Mouse (Mus musculus) cerebellum, postnatal 4 days (tissue): Measurements from ENCODE around the gene 4930412O13Rik.

Source experiments
- DNase-seq, 2 experiments: peaks; one replicate each; pipeline ENCODE4 v3.0.0; 2022; ENCODE audit warnings: low spot score in 2 of 2, mixed read lengths in 1 of 2

4930412O13Rik gene

GRCm38 (mm10) chr2:9880271-9880670 is 781 bp upstream of the 4930412O13Rik start:
- no peak for DNase-seq

GRCm38 (mm10) chr2:9881611-9882023 is 565 bp downstream of the 4930412O13Rik start:
- DNase-seq: no peak

DNA sequence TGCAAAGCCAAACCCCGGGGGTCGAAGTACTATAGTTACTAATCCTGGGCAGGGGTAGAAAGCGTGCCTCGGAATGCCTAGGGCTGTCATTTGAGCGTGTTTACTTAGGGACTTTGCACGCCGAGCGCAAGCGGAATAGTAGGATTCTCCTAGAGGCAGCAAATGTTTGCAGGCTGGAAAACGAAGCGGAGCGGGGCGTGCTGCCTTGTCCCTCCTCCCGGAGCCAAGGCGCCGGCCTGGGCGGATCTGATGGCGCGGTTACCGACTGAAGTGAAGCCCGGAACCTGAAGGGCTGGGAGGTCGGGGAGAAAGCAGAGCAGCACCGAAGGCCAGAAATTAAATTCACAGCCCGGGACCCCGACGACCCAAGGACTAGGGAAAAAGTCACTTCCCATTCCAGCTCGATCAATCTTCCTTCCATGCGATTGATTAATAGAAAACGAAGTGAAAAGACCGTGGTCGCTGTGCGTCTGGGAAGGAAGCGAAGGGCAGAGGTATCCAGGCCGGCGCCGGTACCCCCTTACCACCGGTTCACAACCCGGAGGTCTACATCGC is 1.4 kb downstream of the 4930412O13Rik start:
- no peak for DNase-seq

DNA sequence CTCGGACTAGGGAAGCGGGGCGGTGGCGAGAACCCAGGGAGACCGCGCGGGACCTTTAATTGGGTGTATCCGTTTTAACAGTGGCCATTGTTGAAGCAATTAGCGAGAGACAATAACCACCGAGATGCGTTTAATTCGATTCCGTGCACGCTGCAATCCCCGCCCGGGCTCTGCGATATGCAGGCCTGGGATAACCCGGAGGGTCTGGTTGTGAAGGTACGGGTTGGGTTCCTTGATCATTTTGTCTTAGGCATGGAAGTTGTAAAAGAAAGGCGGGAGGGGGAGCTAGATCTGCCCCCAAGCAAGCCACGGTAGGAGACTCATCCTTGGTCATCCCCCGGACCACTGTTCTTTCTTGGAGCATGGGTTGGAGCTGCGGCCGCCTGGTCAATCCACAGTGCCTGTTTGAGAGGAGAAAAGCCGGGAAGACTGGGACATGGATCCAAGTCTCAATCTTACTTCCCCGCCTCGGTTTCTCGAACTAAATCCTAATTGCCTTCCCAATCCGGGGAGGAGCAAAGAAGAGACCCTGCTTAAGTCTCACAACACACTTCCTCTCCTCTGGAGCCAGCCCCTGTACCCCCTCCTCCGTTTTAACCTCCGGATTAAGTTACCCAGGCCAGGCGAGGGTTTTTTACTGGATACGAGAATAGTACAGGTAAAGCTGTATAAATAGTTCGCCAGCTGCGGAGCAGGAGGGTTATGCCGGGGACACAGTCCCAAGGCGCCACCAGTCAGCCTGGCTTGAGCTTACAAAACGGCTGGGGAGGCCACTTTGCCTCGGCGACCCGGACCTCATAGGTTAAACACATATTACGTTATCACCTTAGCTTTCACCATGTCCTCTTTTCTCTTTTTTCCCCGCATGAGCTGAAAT is 2.1 kb downstream of the 4930412O13Rik start:
- no peak for DNase-seq

DNA sequence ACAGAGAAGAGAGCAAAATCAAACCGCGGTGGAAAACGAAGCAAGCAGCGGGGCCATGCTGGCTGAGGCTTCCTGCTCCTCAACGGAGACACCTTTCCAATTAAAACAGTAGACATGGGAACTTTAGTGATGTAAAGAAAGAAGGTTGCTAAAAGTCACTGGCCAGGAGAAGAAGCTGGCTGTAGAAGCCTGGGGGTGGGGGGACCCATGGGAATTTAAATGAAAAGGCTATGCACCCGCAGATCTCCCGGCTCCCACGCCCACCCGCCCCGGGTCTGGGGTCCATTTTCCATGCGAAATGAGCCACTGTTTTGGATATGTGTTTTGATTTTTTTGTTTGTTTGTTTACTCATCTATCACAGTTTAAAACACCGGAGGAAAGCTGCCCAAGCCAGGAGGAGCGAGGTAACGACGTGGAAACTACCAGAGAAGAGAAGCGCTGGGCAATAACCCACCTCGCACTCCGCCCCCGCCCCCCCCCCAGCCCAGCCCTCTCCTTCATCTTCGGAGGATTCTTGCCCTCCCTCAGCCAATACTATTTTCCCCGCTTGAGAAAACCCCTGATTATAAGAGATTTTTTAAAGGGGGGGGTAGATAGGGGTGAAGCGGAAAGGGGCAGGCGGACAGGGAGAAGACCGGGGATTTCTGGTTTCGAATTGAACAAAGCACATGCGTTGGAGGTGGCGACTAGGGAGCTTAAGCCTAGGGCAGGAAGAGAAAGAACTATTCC is 2.9 kb downstream of the 4930412O13Rik start:
- DNase-seq: no peak

DNA sequence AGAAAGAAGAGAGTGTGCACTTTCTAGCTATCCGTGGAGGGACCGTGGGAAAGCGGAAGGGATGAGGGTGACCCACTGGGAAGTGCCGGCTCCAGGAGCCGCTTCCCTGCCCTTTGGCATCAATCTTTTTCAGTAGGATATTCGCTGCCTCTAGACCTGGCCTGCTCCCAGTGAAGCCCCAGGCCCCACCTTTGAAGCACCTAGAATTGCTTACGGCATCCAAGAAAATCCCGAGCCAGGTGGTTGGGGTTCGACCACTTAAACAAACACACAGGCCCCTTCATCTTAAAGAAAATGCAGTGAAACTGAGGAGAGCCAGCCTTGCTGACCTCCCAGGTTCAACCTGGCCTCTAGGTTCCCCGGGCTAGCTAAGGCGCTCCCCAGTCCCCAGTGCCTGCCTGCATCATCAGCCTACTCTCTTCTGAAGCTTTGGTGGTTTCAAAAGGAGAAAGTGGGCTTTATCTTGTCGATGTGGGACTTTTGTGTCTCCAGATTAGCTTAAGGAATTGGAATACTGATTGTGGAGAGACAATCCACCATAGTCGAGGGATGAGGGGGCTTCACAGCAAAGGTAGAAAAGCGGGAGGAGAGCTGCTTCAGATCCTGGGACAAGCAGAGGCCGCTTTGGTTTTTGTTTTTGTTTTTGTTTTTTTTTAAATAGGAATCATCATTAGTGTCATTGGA is 3.6 kb downstream of the 4930412O13Rik start:
- DNase-seq: no peak

GRCm38 (mm10) chr2:9885217-9885770 is 4.2 kb downstream of the 4930412O13Rik start:
- DNase-seq: no peak

DNA sequence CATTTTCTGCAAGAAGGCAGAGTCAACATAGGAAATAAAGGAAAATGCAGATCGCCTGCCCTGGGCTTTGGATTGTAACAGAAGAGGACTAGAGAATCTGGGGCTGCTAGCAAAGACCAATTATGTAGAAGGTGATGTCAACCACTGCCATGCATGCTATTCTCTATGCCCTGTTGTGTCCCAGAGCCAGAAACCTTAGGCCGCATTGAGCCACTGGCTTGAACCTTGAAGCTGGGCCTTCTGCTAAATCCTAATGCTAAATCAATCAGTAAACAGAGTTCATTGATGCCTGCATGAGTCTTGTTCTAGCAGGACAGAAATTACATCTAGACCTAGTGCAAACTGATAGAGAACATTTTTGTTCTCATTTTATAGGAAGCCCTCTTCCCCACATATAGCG is 5.0 kb downstream of the 4930412O13Rik start:
- no peak for DNase-seq

GRCm38 (mm10) chr2:9886921-9887610 is 6.0 kb downstream of the 4930412O13Rik start:
- DNase-seq: no peak

DNA sequence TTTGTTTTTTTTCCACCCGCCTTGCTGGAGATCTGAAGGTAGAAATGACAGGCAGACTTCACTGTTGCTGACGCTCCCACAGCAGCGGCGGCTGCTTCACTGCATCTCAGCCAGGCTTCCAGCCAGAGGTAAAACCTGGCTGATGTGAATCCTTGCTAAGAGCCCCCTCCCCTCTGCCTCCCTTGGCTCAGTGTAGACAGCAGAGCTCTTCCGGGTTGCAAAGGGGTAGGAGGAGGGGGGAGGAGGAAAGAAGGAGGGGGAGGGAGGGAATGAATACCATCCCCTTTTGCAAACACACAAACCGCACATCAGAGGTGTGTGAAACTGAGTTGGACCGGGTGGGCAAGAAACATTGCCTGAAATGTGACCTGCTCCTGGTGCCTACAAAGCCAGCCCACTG is 6.6 kb downstream of the 4930412O13Rik start:
- no peak for DNase-seq

GRCm38 (mm10) chr2:9888913-9889650 is 8.0 kb downstream of the 4930412O13Rik start, which contains the start of gene 9230102O04Rik:
Gene 9230102O04Rik (minus strand): TSS chr2:9889540.
- DNase-seq: no peak

DNA sequence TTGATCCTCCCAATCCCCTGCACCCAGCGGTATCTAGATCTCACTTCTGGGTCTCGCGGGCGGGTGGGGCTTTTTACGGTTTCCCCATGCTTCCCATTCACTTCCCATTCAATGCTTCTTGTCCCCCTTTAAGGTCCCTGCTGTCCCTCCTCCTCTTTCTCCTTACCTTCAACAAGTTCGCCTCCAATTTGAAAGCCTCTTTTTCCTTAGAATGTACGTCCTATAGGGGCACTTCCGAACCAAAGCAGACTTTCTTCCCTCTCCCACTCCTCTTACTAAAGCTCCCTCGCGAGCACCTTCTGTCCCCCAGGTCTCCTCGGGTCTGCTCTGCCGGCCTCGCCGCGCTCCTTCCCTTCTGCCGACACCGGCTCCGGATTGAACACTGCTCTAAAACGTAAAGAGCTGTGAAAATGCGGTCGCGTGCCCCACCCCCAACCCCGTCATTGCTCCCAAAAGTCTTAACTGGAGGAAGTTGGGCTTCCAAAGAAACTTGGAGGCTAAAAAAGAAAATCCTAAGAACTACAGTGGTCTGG is 8.7 kb downstream of the 4930412O13Rik start, which contains the start of gene Gata3:
Gene Gata3 (minus strand): TSS at position 384 of the 533 bp plus-strand sequence.
- no peak for DNase-seq

- no peak for DNase-seq
These were observed 9.2 kb downstream of the 4930412O13Rik start for GRCm38 (mm10) chr2:9890251-9890650.

- no peak for DNase-seq
These were observed 9.9 kb downstream of the 4930412O13Rik start for GRCm38 (mm10) chr2:9890906-9891305.

GRCm38 (mm10) chr2:9892541-9892940 is 11.5 kb downstream of the 4930412O13Rik start:
- DNase-seq: no peak

DNA sequence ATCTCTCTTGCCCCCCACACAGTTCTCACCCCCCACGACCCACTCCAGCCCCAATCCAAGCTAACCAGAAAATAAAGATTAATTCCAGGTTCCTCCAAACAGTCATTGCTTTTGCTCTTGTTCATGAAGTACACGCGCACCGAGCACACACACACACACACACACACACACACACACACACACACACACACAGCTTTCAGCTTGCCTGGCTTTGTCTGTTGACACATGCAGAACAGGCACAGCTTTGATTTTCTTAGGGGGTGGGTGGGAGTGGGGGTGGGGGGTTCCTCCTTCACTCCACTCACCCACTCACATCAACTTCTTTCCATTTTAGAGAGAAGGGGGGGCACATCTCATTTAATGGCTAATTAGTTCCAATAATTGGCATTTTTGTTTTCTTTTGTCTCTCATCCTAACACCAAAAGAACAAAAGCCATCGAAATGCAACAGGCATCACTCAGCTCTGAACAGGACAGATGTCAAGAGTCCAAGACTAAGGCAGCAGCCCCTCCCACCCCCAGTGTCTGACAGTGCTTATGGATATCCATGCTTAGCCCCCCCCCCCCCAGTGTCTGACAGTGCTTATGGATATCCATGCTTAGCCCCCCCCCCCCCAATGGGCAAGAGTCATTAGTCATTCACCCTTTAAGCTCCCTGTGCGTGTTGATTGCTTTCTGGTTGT is 12.4 kb downstream of the 4930412O13Rik start:
- DNase-seq: no peak

GRCm38 (mm10) chr2:9894836-9895593 is 14.0 kb downstream of the 4930412O13Rik start:
- no peak for DNase-seq

GRCm38 (mm10) chr2:9896097-9896770 is 15.2 kb downstream of the 4930412O13Rik start:
- DNase-seq: no peak
